Mouse (Mus musculus): ENCODE results near the gene Fndc10. TPM values are rescaled to one million over a fixed set of nuclear protein-coding genes. Genes with fewer than 3 reads are reported as not detected.

The Fndc10 gene
- polyA plus RNA-seq, 1 experiment from 2014 or later = 25.0 TPM

- no peak for ATAC-seq (ENCODE audit: low FRiP score)
- Histone ChIP-seq H3K4me3 (replicated peaks) (no peak overlapping the region), H3K4me2 (no peak overlapping the region), H3K27ac (replicated peaks) (no peak overlapping the region), H3K36me3 (no peaks in the 10 kb centered on the region), H3K9me3 (replicated peaks) (no peaks in the 10 kb centered on the region), H3K9ac (replicated peaks) (no peak overlapping the region), H3K4me1 (peaks cover 44% of the 10 kb centered on the region), H3K27me3 (replicated peaks) (no peaks in the 10 kb centered on the region)
These were observed 14.8 kb downstream of the Fndc10 start for GRCm38 (mm10) chr4:155708988-155709387.

DNA sequence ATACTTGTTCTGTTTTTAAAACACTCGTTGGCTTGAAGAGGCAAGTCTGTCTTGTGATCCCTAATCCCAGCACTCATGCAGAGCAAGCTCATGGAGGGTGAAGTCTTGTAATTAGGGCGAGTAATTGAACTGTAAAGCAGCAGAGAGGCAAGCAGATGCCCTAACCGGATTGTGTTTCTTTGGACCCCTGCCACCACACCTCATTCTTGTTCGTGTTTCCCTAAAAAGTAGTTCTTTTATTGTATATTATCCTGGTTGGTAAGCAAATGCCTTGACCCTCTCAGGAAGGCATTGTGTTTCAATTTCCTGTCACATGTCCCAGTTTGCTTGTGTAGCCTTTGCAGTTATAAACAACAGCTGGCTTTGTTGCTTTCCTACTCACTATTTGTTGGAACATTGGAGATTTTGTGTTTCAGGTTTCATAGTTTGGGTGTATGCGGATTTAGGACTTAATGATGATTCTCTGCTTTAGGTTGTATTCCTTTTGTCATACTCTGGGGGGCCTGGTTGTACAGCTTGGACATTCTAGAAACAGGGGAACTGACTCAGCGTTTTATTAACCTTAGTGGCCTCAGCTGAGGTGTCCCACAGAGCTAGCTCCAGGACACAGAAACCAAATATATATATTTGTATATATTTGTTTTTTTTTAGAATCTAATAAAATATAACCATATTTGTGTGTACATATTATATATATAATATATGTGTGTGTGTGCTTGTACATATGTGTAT is 16.5 kb downstream of the Fndc10 start:
- no peaks in the 10 kb centered on the region for H3K27me3 ChIP-seq (replicated peaks)
- no peaks in the 10 kb centered on the region for H3K9me3 ChIP-seq (replicated peaks)
- WGBS = 61% methylated on average over 6 of the region's 6 CpGs
- no peak overlapping the region for H3K9ac ChIP-seq (replicated peaks)
- peaks cover 7% of the 10 kb centered on the region for H3K36me3 ChIP-seq
- no peak overlapping the region for H3K4me3 ChIP-seq (replicated peaks)
- ATAC-seq (ENCODE audit: low FRiP score) = no peak
- peaks cover 38% of the 10 kb centered on the region for H3K4me1 ChIP-seq
- peak overlapping the region; percentile 54; the same call in 1 of the 2 replicates for H3K27ac ChIP-seq (replicated peaks)
- no peak overlapping the region for H3K4me2 ChIP-seq

DNA sequence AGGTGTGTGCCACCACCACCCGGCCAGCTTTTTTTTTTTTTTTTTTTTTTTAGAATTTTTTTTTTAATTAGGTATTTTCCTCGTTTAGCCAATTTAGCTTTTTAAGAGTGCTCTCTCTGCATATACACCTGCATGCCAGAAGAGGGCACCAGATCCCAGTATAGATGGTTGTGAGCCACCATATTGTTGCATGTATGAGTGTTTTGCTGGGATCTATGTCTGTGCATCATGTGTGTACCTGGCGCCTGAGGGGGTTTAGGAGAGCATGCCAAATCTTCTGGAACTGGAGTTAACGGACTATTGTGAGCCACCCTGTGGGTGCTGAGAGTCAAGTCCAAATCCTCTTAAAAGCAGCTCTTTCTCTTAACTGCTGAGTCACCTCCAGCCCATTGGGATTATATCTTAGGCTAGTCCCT is 27.5 kb downstream of the Fndc10 start:
- Histone ChIP-seq H3K36me3 (peaks cover 25% of the 10 kb centered on the region), H3K4me1 (no peaks in the 10 kb centered on the region), H3K9ac (replicated peaks) (no peak overlapping the region), H3K4me2 (no peak overlapping the region), H3K9me3 (replicated peaks) (no peaks in the 10 kb centered on the region), H3K27me3 (replicated peaks) (no peaks in the 10 kb centered on the region), H3K27ac (replicated peaks) (no peak overlapping the region), H3K4me3 (replicated peaks) (no peak overlapping the region)
- ATAC-seq (ENCODE audit: low FRiP score) = no peak
- 63% methylated on average over 4 of the region's 4 CpGs for WGBS

DNA sequence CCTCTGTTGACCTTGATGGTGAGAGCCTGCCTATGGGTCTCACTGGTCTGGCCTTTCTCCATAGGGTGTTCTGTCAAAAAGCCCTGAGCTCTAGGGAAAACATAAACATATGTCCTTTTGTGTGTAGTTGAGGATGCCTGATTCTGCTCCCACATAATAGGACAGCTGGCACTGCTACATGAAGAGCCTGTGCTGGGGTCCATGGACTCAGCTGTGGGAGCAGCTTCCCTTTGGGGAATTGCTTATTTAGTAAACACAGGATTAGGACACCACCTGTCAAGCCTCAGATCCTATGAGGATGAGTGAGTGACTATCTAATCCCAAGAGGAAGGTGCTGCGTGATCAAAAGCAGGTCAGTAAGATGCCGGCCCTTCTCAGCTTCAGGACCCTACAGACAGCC is 33.9 kb downstream of the Fndc10 start:
- Histone ChIP-seq H3K27ac (replicated peaks) (no peak overlapping the region), H3K27me3 (replicated peaks) (no peaks in the 10 kb centered on the region), H3K4me1 (no peaks in the 10 kb centered on the region; the same call in 1 of the 2 replicates), H3K9ac (replicated peaks) (no peak overlapping the region), H3K4me2 (no peak overlapping the region), H3K9me3 (replicated peaks) (no peaks in the 10 kb centered on the region), H3K36me3 (peaks cover 13% of the 10 kb centered on the region; the same call in 1 of the 2 replicates), H3K4me3 (replicated peaks) (no peak overlapping the region)
- no peak for ATAC-seq (ENCODE audit: low FRiP score)
- WGBS = 63% methylated on average over 2 of the region's 2 CpGs

DNA sequence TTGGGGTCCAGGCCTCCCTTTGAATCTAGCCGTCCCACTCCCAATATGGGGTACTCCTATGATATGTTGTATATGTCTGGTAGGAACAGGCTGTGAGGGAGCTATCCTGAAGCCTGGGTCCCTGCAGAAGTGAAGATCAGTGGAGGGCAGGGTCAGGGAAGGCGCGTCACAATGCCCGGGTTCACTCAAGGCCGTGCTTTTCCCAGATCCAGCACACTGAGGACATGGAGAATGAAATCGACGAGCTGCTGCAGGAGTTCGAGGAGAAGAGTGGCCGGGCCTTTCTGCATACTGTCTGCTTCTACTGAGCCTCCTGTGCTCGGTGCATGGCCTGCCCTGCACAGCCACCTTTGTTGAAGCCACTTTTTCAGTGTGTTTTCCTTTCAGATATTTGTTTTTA is 39.1 kb downstream of the Fndc10 start:
- no peak overlapping the region for H3K9ac ChIP-seq (replicated peaks)
- H3K4me3 ChIP-seq (replicated peaks) = peak overlapping the region; percentile 80; the same call in 1 of the 2 replicates
- H3K4me2 ChIP-seq = peak overlapping the region; percentile 88
- WGBS = 91% methylated on average over 10 of the region's 10 CpGs
- no peaks in the 10 kb centered on the region for H3K9me3 ChIP-seq (replicated peaks)
- H3K27me3 ChIP-seq (replicated peaks) = no peaks in the 10 kb centered on the region
- peaks cover 18% of the 10 kb centered on the region; the same call in 1 of the 2 replicates for H3K36me3 ChIP-seq
- ATAC-seq (ENCODE audit: low FRiP score) = no peak
- H3K4me1 ChIP-seq = peaks cover 42% of the 10 kb centered on the region
- no peak overlapping the region for H3K27ac ChIP-seq (replicated peaks)

GRCm38 (mm10) chr4:155734350-155734941 is 40.3 kb downstream of the Fndc10 start, which contains the start of gene Tmem240:
Gene Tmem240, plus strand, starts transcription at chr4:155734800.
- peak within 1 kb of the TSS; percentile 91 for H3K9ac ChIP-seq (replicated peaks)
- peak within 1 kb of the TSS; percentile 96 for H3K27ac ChIP-seq (replicated peaks)
- peak; percentile 92 for ATAC-seq (ENCODE audit: low FRiP score)
- no peaks in the 10 kb centered on the region for H3K9me3 ChIP-seq (replicated peaks)
- under 1% methylated on average over 21 of the region's 35 CpGs for WGBS
- peaks cover 28% of the 10 kb centered on the region; the same call in 1 of the 2 replicates for H3K36me3 ChIP-seq
- no peaks in the 10 kb centered on the region for H3K27me3 ChIP-seq (replicated peaks)
- H3K4me3 ChIP-seq (replicated peaks) = peak within 1 kb of the TSS; percentile 80
- peaks cover 42% of the 10 kb centered on the region for H3K4me1 ChIP-seq
- H3K4me2 ChIP-seq = peak within 1 kb of the TSS; percentile 88

DNA sequence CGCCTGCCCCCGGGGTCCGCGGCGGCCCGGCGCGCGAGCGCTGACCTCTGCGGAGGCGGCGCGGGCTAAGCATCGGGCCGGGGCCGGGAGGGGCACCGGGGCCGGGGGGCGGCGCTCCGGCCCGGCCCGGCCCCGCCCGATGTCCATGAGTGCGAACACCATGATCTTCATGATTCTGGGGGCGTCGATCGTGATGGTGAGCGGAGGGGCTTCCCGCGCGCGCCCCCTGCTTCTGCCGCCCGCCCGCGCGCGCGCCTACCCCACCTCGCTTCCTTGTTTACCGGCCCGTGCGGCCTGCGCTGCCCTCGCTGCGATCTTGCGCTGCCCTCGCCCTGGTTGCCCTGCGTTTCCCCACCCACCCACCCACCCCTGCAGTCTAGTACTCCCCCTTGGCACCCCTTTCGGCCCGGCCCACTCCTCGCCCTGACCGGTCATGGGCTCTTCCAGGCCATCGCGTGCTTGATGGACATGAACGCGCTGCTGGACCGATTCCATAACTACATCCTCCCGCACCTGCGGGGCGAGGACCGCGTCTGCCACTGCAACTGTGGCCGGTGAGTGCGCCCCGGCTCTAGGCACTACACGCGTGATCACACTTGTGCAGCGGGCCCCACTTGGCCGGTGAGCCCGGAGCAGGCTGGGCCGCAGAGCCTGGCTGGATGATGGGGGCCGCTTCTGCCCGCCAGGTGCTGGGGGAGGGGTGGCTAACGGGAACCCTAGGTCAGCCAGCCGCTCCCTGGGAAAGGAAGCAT is 41.0 kb downstream of the Fndc10 start:
- Histone ChIP-seq H3K4me3 (replicated peaks) (peak overlapping the region; percentile 80), H3K27ac (replicated peaks) (peak overlapping the region; percentile 96)
- WGBS = 4% methylated on average over 62 of the region's 79 CpGs

GRCm38 (mm10) chr4:155735788-155736187 is 41.6 kb downstream of the Fndc10 start:
- WGBS = 68% methylated on average over 5 of the region's 5 CpGs
- H3K4me2 ChIP-seq = peak overlapping the region; percentile 88
- no peaks in the 10 kb centered on the region for H3K27me3 ChIP-seq (replicated peaks)
- H3K9ac ChIP-seq (replicated peaks) = peak overlapping the region; percentile 91
- H3K27ac ChIP-seq (replicated peaks) = peak overlapping the region; percentile 96
- peak overlapping the region; percentile 80 for H3K4me3 ChIP-seq (replicated peaks)
- peaks cover 41% of the 10 kb centered on the region for H3K36me3 ChIP-seq
- no peaks in the 10 kb centered on the region for H3K9me3 ChIP-seq (replicated peaks)
- ATAC-seq (ENCODE audit: low FRiP score) = 0 out of 2 replicates have a peak, but pooled peaks have one; percentile 1
- peaks cover 45% of the 10 kb centered on the region for H3K4me1 ChIP-seq

More for the DNA sequence above, 41.0 kb downstream of the Fndc10 start:
- H3K4me1 ChIP-seq = peaks cover 45% of the 10 kb centered on the region
- peaks cover 35% of the 10 kb centered on the region; the same call in 1 of the 2 replicates for H3K36me3 ChIP-seq
- H3K4me2 ChIP-seq = peak overlapping the region; percentile 88
- ATAC-seq (ENCODE audit: low FRiP score) = peak; percentile 70
- H3K27me3 ChIP-seq (replicated peaks) = no peaks in the 10 kb centered on the region
- no peaks in the 10 kb centered on the region for H3K9me3 ChIP-seq (replicated peaks)
- peak overlapping the region; percentile 91 for H3K9ac ChIP-seq (replicated peaks)

GRCm38 (mm10) chr4:155736421-155736820 is 42.3 kb downstream of the Fndc10 start:
- H3K4me3 ChIP-seq (replicated peaks) = no peak overlapping the region; the same call in 1 of the 2 replicates
- H3K27me3 ChIP-seq (replicated peaks) = no peaks in the 10 kb centered on the region
- H3K27ac ChIP-seq (replicated peaks) = no peak overlapping the region
- peak overlapping the region; percentile 88 for H3K4me2 ChIP-seq
- peak overlapping the region; percentile 91; the same call in 1 of the 2 replicates for H3K9ac ChIP-seq (replicated peaks)
- peaks cover 45% of the 10 kb centered on the region for H3K4me1 ChIP-seq
- peaks cover 45% of the 10 kb centered on the region for H3K36me3 ChIP-seq
- no peaks in the 10 kb centered on the region for H3K9me3 ChIP-seq (replicated peaks)
- ATAC-seq (ENCODE audit: low FRiP score) = no peak
- 93% methylated on average over 5 of the region's 5 CpGs for WGBS

- ATAC-seq (ENCODE audit: low FRiP score) = no peak
- no peak overlapping the region for H3K27ac ChIP-seq (replicated peaks)
- peaks cover 60% of the 10 kb centered on the region for H3K36me3 ChIP-seq
- no peaks in the 10 kb centered on the region for H3K27me3 ChIP-seq (replicated peaks)
- no peak overlapping the region for H3K4me2 ChIP-seq
- 65% methylated on average over 8 of the region's 8 CpGs for WGBS
- H3K4me1 ChIP-seq = peaks cover 43% of the 10 kb centered on the region
- no peak overlapping the region for H3K4me3 ChIP-seq (replicated peaks)
- no peak overlapping the region for H3K9ac ChIP-seq (replicated peaks)
- H3K9me3 ChIP-seq (replicated peaks) = no peaks in the 10 kb centered on the region
These were observed 44.1 kb downstream of the Fndc10 start for GRCm38 (mm10) chr4:155738262-155738661.

DNA sequence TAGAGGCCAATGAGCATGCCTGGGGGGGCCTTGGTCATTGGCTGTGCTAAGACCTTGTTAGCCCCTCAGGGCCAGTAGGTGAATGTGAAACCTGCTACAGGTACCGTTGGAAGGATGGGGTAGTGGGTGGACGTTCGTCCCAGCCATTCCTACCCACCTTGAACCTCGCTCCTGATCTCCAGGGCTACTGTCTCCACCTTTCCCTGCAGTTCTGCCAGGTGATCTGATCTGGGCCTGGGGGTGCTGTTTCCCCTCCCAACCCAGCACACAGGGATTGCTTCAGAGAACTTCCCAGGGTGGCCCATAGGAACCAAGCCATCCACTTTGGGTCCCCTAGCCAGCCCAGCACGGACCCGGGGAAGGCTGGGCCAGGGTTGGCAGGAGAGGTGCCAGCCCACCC is 45.0 kb downstream of the Fndc10 start:
- peaks cover 34% of the 10 kb centered on the region for H3K4me1 ChIP-seq
- H3K4me2 ChIP-seq = no peak overlapping the region
- no peak overlapping the region for H3K27ac ChIP-seq (replicated peaks)
- ATAC-seq (ENCODE audit: low FRiP score) = no peak
- H3K9me3 ChIP-seq (replicated peaks) = no peaks in the 10 kb centered on the region
- H3K27me3 ChIP-seq (replicated peaks) = no peaks in the 10 kb centered on the region
- peaks cover 68% of the 10 kb centered on the region for H3K36me3 ChIP-seq
- H3K9ac ChIP-seq (replicated peaks) = no peak overlapping the region
- H3K4me3 ChIP-seq (replicated peaks) = no peak overlapping the region
- WGBS = 89% methylated on average over 6 of the region's 6 CpGs

Data from neural tube, embryonic 15.5 days (tissue).